Mouse (Mus musculus) midbrain, embryonic 14.5 days (tissue): ENCODE results near the gene Fam43a. TPM values are rescaled to one million over a fixed set of nuclear protein-coding genes. Genes with fewer than 3 reads are reported as not detected.

Source experiments
- ATAC-seq: fragments of 200-750 bp; cut with Nextera tagmentation; 2 replicates; pipeline ENCODE4 v1.8.0; 2017; ENCODE audit warnings: moderate number of reproducible peaks, moderate library complexity; ENCODE audit not compliant: low FRiP score, low TSS enrichment
- DNase-seq: peaks from one replicate; pipeline ENCODE4 v3.0.0-alpha.2; 2015
- H3K27ac ChIP-seq: fragments of 300-500 bp; sonication (generic); replicated peaks from 2 replicates; pipeline ENCODE4 v1.5.1; 2014; ENCODE audit warnings: mild to moderate bottlenecking, low read depth, low read length, moderate library complexity
- H3K27me3 ChIP-seq: fragments of 300-500 bp; sonication (generic); 2 replicates; pipeline ENCODE4 v1.6.1; 2014; ENCODE audit warnings: low read length, control low read depth, mixed read lengths; ENCODE audit not compliant: control insufficient read depth, insufficient read depth
- H3K36me3 ChIP-seq: fragments of 300-500 bp; sonication (generic); 2 replicates; pipeline ENCODE4 v1.6.1; 2014; ENCODE audit warnings: low read length, control low read depth; ENCODE audit not compliant: control insufficient read depth, insufficient read depth
- H3K4me1 ChIP-seq: fragments of 300-500 bp; sonication (generic); 2 replicates; pipeline ENCODE4 v1.6.1; 2014; ENCODE audit warnings: mild to moderate bottlenecking, antibody characterized with exemption, low read length, control low read depth; ENCODE audit not compliant: control insufficient read depth, insufficient read depth
- H3K4me2 ChIP-seq: fragments of 300-500 bp; sonication (generic); 2 replicates; pipeline ENCODE4 v1.6.1; 2014; ENCODE audit warnings: mild to moderate bottlenecking, low read length, moderate library complexity
- H3K4me3 ChIP-seq: fragments of 300-500 bp; sonication (generic); replicated peaks from 2 replicates; pipeline ENCODE4 v1.5.1; 2014; ENCODE audit warnings: low read depth, low read length
- H3K9ac ChIP-seq: fragments of 300-500 bp; sonication (generic); replicated peaks from 2 replicates; pipeline ENCODE4 v1.6.1; 2014; ENCODE audit warnings: mild to moderate bottlenecking, low read length, moderate library complexity
- H3K9me3 ChIP-seq: fragments of 300-500 bp; sonication (generic); 2 replicates; pipeline ENCODE4 v1.6.1; 2016; ENCODE audit warnings: low read length, control low read depth, mixed read lengths; ENCODE audit not compliant: control insufficient read depth
- WGBS: fragments of 180-500 bp; shearing (Covaris S2); extraction: QIAGEN DNeasy Blood & Tissue Kit; methylation state at CpG from one replicate; pipeline ENCODE4 v1.1.7; 2014; 5-methylcytosine and 5-hydroxymethylcytosine counted together
- polyA plus RNA-seq: library from polyadenylated mRNA; unstranded; fragments of >200 nt; fragmentation: Nextera tagmentation; extraction: Ambion mirVana; gene quantifications from 2 replicates; pipeline ENCODE4 v1.2.1, GENCODE M21; 2014

The Fam43a gene
- polyA plus RNA-seq, 1 experiment from 2014 or later = 5.9 TPM

- ATAC-seq = no peak
- no peak overlapping the region for H3K4me2 ChIP-seq
- H3K27ac ChIP-seq = no peak overlapping the region
- no peaks in the 10 kb centered on the region for H3K9me3 ChIP-seq
- no peak overlapping the region for H3K4me3 ChIP-seq
- H3K27me3 ChIP-seq = no peaks in the 10 kb centered on the region
- H3K4me1 ChIP-seq = 0 out of 2 replicates have a peak, but pooled peaks cover 6% of the 10 kb centered on the region
- 81% methylated on average over 1 of the region's 1 CpGs for whole genome bisulfite sequencing
- H3K36me3 ChIP-seq = no peaks in the 10 kb centered on the region
- DNase-seq = no peak
- no peak overlapping the region for H3K9ac ChIP-seq
These were observed 51.8 kb downstream of the Fam43a start for GRCm38 (mm10) chr16:30651292-30651691.

Other genes with a start within 250 kb of the Fam43a start
- 8.9 and 10.9 TPM in 2 replicates for gene Atp13a3, start 193.7 kb upstream of the Fam43a start, polyA plus RNA-seq
- gene Tmem44, start 48.9 kb upstream of the Fam43a start, polyA plus RNA-seq = 76.3 and 79.2 TPM in 2 replicates
- gene Lsg1, start 12.1 kb upstream of the Fam43a start, polyA plus RNA-seq = 43.2 and 55.0 TPM in 2 replicates